Mouse (Mus musculus) hindbrain, postnatal 0 days (tissue): ENCODE measurements around the gene Gm30083. TPM values are rescaled to one million over a fixed set of nuclear protein-coding genes. Genes with fewer than 3 reads are reported as not detected.

Experiments used
- ATAC-seq: fragments of 200-750 bp; cut with Nextera tagmentation; 2 replicates; pipeline ENCODE4 v1.8.0; 2017; ENCODE audit warnings: mild to moderate bottlenecking, moderate TSS enrichment, moderate library complexity
- DNase-seq: peaks from one replicate; pipeline ENCODE4 v3.0.0-alpha.2; 2015; ENCODE audit warnings: low spot score
- H3K27ac ChIP-seq: fragments of 300-500 bp; sonication (generic); 2 replicates; pipeline ENCODE4 v1.5.1; 2014; ENCODE audit warnings: mild to moderate bottlenecking
- H3K27me3 ChIP-seq: fragments of 300-500 bp; sonication (generic); 2 replicates; pipeline ENCODE4 v1.6.1; 2014; ENCODE audit warnings: low read length, mixed read lengths; ENCODE audit not compliant: insufficient read depth
- H3K36me3 ChIP-seq: fragments of 300-500 bp; sonication (generic); 2 replicates; pipeline ENCODE4 v1.6.1; 2014; ENCODE audit warnings: low read length, mixed read lengths; ENCODE audit not compliant: insufficient read depth
- H3K4me1 ChIP-seq: fragments of 300-500 bp; sonication (generic); 2 replicates; pipeline ENCODE4 v1.6.1; 2014; ENCODE audit warnings: antibody characterized with exemption, low read length, mixed read lengths; ENCODE audit not compliant: insufficient read depth
- H3K4me2 ChIP-seq: fragments of 300-500 bp; sonication (generic); 2 replicates; pipeline ENCODE4 v1.6.1; 2014; ENCODE audit warnings: low read depth, mild to moderate bottlenecking, low read length, moderate library complexity, mixed read lengths
- H3K4me3 ChIP-seq: fragments of 300-500 bp; sonication (generic); 2 replicates; pipeline ENCODE4 v1.5.1; 2014; ENCODE audit warnings: low read length
- H3K9ac ChIP-seq: fragments of 300-500 bp; sonication (generic); replicated peaks from 2 replicates; pipeline ENCODE4 v1.6.1; 2014; ENCODE audit warnings: mild to moderate bottlenecking, low read length, moderate library complexity, mixed read lengths
- H3K9me3 ChIP-seq: fragments of 300-500 bp; sonication (generic); 2 replicates; pipeline ENCODE4 v1.6.1; 2016; ENCODE audit warnings: low read length, mixed read lengths
- CTCF ChIP-seq: IDR thresholded peaks from 2 replicates; pipeline ENCODE4 v1.5.1; 2016; ENCODE audit warnings: antibody characterized with exemption, control low read depth, low read depth
- WGBS: fragments of 180-500 bp; shearing (Covaris S2); extraction: QIAGEN DNeasy Blood & Tissue Kit; methylation state at CpG from one replicate; pipeline ENCODE4 v1.1.7; 2014; 5-methylcytosine and 5-hydroxymethylcytosine counted together
- polyA plus RNA-seq: library from polyadenylated mRNA; unstranded; fragments of >200 nt; fragmentation: Nextera tagmentation; extraction: Ambion mirVana; gene quantifications from 2 replicates; pipeline ENCODE4 v1.2.1, GENCODE M21; 2015
- total RNA-seq: library from RNA; depleted of rRNA; stranded (reverse); fragments of >200 nt; gene quantifications from 2 replicates; pipeline ENCODE4 v1.2.3, GENCODE M21; 2014; rRNA removed

Gm30083 gene
- total RNA-seq (not detected in 2 replicates), polyA plus RNA-seq (not detected in 2 replicates)

- 91% methylated on average over 3 of the region's 3 CpGs for WGBS
- Histone ChIP-seq H3K9me3 (no peaks in the 10 kb centered on the region), H3K4me2 (no peak within 1 kb of the TSS), H3K4me3 (no peak within 1 kb of the TSS), H3K4me1 (no peaks in the 10 kb centered on the region), H3K36me3 (no peaks in the 10 kb centered on the region), H3K9ac (no peak within 1 kb of the TSS), H3K27ac (no peak within 1 kb of the TSS), H3K27me3 (no peaks in the 10 kb centered on the region)
- no peak for DNase-seq
- no peak for TF ChIP-seq CTCF
- no peak for ATAC-seq
Measured at GRCm38 (mm10) chr14:34015063-34015462, at the start of gene Gm30083. Gene Gm30083, minus strand, starts transcription at chr14:34015182.

- no peak within 1 kb of the TSS for H3K4me3 ChIP-seq
- DNase-seq (no peak), ATAC-seq (no peak)
- no peak within 1 kb of the TSS for H3K9ac ChIP-seq
- H3K27me3 ChIP-seq, result no peaks in the 10 kb centered on the region
- no peak within 1 kb of the TSS for H3K27ac ChIP-seq
- TF ChIP-seq CTCF, result no peak
- H3K4me1 ChIP-seq, result no peaks in the 10 kb centered on the region
- H3K4me2 ChIP-seq, result no peak within 1 kb of the TSS
- no peaks in the 10 kb centered on the region for H3K9me3 ChIP-seq
- WGBS, result 89% methylated on average over 6 of the region's 6 CpGs
- H3K36me3 ChIP-seq, result no peaks in the 10 kb centered on the region
Measured at GRCm38 (mm10) chr14:34052516-34052915, 37.5 kb upstream of the Gm30083 start, which contains the start of gene Antxrl. Gene Antxrl, plus strand, starts transcription at chr14:34052707.

GRCm38 (mm10) chr14:34050101-34050779 is 35.3 kb upstream of the Gm30083 start:
- WGBS, result 67% methylated on average over 5 of the region's 5 CpGs
- Histone ChIP-seq H3K9me3 (no peaks in the 10 kb centered on the region), H3K27ac (no peak overlapping the region), H3K4me2 (no peak overlapping the region), H3K9ac (no peak overlapping the region), H3K4me3 (no peak overlapping the region), H3K36me3 (no peaks in the 10 kb centered on the region), H3K27me3 (no peaks in the 10 kb centered on the region), H3K4me1 (no peaks in the 10 kb centered on the region)
- DNase-seq (peak; percentile 28), ATAC-seq (0 out of 2 replicates have a peak, but pooled peaks have one; percentile 38)
- no peak for TF ChIP-seq CTCF

- WGBS, result 82% methylated on average over 3 of the region's 3 CpGs
- no peaks in the 10 kb centered on the region for H3K9me3 ChIP-seq
- H3K36me3 ChIP-seq, result no peaks in the 10 kb centered on the region
- H3K9ac ChIP-seq, result no peak overlapping the region
- no peak overlapping the region for H3K4me3 ChIP-seq
- TF ChIP-seq CTCF, result no peak
- H3K27me3 ChIP-seq, result no peaks in the 10 kb centered on the region
- ATAC-seq, result no peak
- no peaks in the 10 kb centered on the region for H3K4me1 ChIP-seq
- H3K27ac ChIP-seq, result no peak overlapping the region
- DNase-seq, result no peak
- no peak overlapping the region for H3K4me2 ChIP-seq
Measured at GRCm38 (mm10) chr14:34043341-34043740, 28.4 kb upstream of the Gm30083 start.

- WGBS, result 82% methylated on average over 4 of the region's 4 CpGs
- DNase-seq, result no peak
Measured at GRCm38 (mm10) chr14:34041241-34041640, 26.3 kb upstream of the Gm30083 start.

GRCm38 (mm10) chr14:34033841-34034610 is 19.0 kb upstream of the Gm30083 start:
- Histone ChIP-seq H3K4me1 (no peaks in the 10 kb centered on the region), H3K27ac (no peak overlapping the region), H3K9ac (no peak overlapping the region), H3K9me3 (no peaks in the 10 kb centered on the region), H3K4me3 (no peak overlapping the region), H3K36me3 (no peaks in the 10 kb centered on the region), H3K27me3 (no peaks in the 10 kb centered on the region), H3K4me2 (no peak overlapping the region)
- DNase-seq (no peak), ATAC-seq (no peak)
- WGBS, result 90% methylated on average over 8 of the region's 8 CpGs
- TF ChIP-seq CTCF, result no peak

More at GRCm38 (mm10) chr14:34041241-34041640, 26.3 kb upstream of the Gm30083 start:
- no peak for ATAC-seq
- H3K4me2 ChIP-seq, result no peak overlapping the region
- no peak for TF ChIP-seq CTCF
- no peaks in the 10 kb centered on the region for H3K27me3 ChIP-seq
- no peaks in the 10 kb centered on the region for H3K9me3 ChIP-seq
- no peaks in the 10 kb centered on the region for H3K4me1 ChIP-seq
- no peak overlapping the region for H3K27ac ChIP-seq
- no peak overlapping the region for H3K4me3 ChIP-seq
- no peaks in the 10 kb centered on the region for H3K36me3 ChIP-seq
- no peak overlapping the region for H3K9ac ChIP-seq
